Mouse (Mus musculus): Measurements from ENCODE around the gene Ugt1a6b.
"Not testable (repeated sequence)": the region's sequence is repeated elsewhere in the genome, so short reads cannot be mapped to it uniquely, and the experiment has no call there.

Gene Ugt1a6b

DNA sequence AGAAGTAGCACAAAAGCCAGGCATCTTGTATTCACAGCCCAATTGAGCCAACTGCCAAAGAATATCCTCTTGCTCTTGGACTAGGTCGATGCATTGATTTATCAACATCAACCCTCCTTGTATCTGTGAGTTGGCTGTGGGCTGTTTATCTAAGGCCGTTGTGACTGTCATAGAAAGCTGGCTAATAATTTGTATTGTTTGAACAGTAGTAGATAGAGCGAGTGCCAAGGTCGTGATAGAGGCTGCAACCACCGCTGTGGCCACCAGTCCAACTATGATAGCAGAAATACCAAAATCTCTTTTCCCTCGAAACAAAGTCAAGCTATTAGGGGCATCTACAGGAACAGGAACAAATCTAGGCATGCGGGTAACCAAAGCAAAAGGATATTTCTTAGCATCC lies 69.1 kb downstream of the Ugt1a6b start:
- CTCF ChIA-PET, POLR2A ChIA-PET: not testable (repeated sequence)

DNA sequence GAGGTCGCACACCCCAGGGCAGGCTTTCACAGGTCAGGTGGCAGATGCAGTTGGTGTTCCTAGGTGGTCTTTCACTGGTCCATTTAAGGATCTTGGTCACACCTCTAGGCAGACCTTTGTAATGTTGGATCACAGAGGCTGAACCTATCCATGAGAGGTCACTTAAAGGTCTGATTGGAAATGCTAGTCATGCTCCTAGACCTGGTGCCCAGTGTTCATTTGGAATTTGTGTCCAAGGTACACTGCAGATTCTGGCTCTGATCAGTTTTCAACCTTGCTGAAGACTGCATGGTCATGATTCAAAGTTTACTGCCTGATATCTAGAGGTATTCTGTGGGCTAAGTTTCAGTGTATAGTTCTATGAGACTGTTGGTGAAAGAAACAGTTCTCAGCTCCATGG lies 76.6 kb downstream of the Ugt1a6b start:
- CTCF ChIA-PET: no interaction called here
- POLR2A ChIA-PET: no interaction called here

DNA sequence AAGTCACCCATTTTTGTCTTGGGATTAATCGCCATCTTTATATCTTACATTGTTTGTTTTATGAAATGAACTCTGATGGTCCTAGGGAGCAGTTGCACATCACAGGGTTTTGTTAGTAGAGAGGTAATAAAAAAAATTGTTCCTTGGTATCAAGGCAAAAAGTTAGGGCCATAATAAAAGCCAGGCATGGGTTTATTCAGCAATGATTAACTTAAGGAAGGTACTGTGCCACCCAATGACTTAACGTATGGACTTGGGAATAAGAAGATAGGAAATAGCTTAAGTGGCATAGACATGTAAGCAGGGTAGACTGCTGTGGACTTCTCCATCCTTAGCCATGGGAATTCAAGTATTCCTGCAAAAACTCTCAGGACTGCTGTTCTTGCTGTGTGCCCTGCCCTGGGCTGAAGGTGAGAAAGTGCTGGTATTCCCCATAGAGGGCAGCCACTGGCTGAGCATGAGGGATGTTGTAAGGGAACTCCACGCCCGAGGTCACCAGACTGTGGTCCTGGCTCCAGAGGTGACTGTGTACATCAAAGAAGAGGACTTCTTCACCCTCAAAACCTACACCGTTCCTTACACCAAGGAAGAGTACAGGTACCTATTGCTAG lies 83.4 kb downstream of the Ugt1a6b start:
- ChIA-PET POLR2A (no interaction called here), CTCF (no interaction called here)

DNA sequence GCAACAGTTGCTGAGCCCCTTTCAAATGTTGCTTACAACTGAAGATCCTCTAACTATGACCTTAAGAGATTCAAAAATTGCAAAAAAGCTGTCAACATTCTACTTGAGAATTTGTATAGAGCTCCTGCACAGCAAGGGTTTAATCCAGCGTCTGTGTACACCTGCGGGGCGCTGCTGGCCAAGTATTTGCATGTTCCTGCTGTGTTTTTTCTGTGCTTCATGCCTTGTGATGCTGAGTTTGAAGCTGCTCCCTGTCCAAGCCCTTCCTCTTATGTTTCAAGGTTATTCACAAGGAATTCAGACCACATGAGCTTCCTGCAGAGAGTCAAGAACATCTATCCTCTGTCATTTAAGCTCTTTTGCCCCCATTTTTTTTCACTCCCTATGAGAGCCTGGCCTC lies 89.1 kb downstream of the Ugt1a6b start:
- CTCF ChIA-PET: no interaction called here
- POLR2A ChIA-PET: no interaction called here

DNA sequence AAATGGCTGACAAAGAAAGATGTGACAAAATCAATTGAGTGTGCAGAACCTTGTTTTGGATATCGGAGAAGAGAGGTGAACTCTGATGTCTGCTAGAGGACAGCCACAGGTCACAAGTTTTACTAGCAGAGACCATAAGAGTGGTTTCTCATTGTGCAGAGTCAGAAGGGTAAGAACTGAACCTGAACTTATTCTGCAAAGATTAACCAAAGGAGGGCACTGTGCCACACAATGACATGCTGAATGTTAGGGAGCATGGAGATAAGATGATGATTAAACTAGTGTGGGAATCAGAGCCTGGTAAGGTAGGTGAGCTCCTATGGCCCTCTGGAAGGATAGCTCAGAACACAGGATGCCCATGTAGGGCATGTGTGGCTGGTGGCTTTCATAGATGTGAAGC lies 92.6 kb downstream of the Ugt1a6b start:
- POLR2A ChIA-PET: interaction anchor here in 1 of 4 experiments (0.6 to 1.0 kb wide), 2 partner anchors 63 to 388 kb away, joined by 3 read pairs; no protein-coding TSS in a partner anchor
- CTCF ChIA-PET: no interaction called here

DNA sequence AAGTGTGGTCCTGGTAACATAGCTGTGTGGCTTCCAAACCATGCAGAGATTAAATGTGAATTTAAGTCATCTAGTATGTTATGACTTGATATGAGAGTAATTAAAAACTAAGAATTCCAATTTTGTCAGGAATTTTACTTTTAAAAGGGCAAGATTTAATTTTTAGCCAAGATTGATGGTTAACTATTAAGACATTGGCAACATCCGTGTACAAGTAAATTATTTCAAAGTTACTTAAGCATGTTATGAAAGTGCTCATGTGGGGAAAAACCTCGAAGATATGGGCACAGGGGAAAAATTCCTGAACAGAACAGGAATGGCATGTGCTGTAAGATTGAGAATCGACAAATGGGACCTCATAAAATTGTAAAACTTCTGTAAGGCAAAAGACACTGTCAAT lies 94.4 kb downstream of the Ugt1a6b start:
- CTCF ChIA-PET: no interaction called here
- POLR2A ChIA-PET: no interaction called here

DNA sequence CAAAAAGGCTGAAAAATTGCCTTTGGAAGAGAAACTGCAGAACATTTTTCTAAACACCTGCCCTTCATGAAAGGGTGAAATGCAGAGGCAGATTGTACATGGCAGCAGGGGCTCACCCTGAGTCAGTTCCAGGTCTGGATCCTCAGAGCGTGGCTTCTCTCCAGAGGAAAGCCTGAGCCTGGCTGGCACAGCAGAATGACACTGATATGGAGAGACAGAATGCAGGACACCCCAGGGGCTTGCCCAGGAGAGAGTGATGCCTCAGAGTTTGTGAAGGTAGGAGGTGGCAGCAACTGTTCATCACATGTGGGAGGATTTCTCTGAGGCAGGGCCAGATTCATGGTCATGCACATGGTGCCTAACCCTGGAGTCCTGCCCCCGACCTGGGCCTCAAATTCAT lies 96.9 kb downstream of the Ugt1a6b start:
- ChIA-PET CTCF (no interaction called here), POLR2A (no interaction called here)

DNA sequence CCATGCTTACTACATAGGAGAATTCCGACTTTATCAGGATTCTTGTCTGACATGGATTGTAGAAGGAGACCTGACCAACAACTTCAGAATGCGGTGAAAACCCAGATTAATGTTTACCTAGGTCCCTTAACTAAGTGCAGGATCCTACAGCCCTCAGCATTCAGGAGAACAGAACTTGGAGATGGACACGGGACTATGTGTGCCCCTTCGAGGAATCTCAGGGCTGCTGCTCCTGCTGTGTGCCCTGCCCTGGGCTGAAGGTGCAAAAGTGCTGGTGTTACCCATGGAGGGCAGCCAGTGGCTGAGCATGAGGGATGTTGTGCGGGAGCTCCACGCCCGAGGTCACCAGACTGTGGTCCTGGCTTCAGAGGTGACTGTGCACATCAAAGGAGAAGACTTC lies 97.4 kb downstream of the Ugt1a6b start, which contains the start of gene Ugt1a2:
TSS of gene Ugt1a2 (plus strand) at position 146 of the 400 bp plus-strand sequence.
- ChIA-PET POLR2A (no interaction called here), CTCF (no interaction called here)

DNA sequence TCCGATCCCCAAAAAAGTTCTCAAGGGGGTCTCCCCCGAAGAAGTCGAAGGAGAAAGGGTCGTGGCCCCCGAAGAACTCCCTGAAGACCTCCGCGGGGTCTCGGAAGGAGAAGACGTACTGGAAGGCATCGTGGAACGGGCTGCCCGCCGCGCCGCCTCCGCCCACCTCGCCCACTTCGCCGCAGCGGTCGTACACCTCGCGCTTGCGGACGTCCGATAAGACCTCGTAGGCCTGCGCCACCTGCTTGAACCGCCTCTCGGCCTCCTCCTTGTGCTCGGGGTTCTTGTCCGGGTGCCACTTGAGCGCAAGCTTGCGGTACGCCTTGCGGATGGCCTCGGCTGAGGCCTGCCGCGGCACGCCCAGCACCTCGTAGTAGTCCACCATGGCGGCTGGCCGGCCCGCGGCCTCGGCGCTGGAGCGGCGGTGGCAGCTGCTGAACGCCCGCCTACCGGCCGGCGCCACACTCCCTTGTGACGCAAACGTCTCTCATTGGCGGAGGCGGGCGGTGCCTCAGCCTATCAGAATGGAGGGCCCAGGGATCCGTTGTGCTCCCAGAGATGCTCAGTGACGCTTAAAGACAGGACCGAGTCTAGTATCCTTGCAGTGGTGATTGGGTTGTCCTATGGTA lies 102.4 kb downstream of the Ugt1a6b start, which contains the start of gene Dnajb3:
TSS of gene Dnajb3 (minus strand) at position 489 of the 629 bp plus-strand sequence.
- ChIA-PET CTCF (no interaction called here), POLR2A (no interaction called here)

DNA sequence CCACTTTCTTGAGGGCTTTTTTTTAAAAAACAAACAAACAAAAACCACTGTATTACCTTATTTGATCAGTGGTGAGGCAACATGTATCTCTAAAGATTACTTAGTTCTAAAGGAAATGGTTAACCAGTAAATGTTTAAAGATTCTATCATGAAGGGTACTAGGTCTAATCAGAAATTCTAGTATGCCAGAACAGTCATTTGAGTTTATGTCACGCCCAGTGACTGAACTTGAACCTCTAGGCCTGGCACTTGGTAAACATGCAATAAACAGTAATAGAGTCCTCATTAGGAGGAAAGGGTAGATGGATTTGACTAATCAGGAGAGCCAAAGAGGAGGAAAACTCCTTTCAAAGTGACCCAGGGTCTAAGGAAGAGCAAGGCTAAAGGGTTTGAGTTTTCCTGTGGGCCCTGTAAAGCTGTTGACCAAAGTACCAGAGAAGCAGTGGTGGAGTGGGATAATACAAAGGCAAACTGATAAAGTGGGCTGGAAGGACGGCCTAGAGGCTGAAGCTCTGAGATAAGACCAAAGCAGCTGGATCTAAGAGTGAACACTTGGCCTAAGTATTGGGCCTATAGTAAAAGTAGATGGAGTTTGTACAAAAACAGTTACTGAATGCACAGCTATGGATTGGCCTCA lies 103.9 kb downstream of the Ugt1a6b start:
- ChIA-PET CTCF (no interaction called here), POLR2A (no interaction called here)

DNA sequence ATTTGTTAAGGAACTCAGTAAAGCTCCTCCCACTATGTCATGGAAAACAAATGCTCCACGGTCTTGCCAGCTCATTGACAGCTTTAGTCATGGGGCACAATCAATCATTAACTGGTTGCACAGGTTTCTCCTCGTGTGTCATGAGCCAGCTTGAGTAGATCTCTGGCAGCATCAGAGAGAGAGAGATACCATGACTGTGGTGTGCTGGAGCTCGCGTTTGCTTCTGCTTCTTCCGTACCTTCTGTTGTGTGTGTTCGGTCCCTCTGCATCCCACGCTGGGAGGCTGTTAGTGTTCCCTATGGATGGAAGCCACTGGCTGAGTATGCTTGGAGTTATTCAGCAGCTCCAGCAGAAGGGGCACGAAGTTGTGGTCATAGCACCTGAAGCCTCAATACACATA lies 108.8 kb downstream of the Ugt1a6b start, which contains the start of gene Ugt1a1:
TSS of gene Ugt1a1 (plus strand) at position 148 of the 400 bp plus-strand sequence.
- CTCF ChIA-PET: interaction anchor here in 2 of 4 experiments (1.6 to 2.5 kb wide), 2 partner anchors 74 kb away, joined by 4 to 12 read pairs; no protein-coding TSS in a partner anchor
- POLR2A ChIA-PET: interaction anchor here in 1 of 4 experiments (1.1 to 1.6 kb wide), 3 partner anchors 12 to 66 kb away, joined by 3 to 4 read pairs (median 4); no protein-coding TSS in a partner anchor

DNA sequence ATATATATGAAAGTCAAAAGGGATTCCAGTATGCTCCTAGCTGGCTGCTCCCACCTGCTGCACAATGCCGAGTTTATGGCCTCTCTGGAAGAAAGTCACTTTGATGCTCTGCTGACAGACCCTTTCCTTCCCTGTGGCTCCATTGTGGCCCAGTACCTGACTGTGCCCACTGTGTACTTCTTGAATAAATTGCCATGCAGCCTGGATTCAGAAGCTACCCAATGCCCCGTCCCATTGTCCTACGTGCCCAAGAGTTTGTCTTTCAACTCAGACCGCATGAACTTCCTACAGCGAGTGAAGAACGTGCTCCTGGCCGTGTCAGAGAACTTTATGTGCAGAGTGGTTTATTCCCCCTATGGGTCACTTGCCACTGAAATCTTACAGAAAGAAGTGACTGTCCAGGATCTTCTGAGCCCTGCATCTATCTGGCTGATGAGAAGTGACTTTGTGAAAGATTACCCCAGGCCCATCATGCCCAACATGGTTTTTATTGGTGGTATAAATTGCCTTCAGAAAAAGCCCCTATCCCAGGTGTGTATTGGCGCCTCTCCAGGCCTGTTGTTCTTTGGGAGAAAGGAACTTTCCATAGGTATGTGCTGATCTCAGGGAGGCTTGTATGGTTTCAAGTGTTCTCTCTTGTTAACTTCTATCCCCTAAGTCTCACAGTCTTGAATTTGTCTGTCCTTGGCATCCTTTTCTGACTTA lies 109.4 kb downstream of the Ugt1a6b start:
- ChIA-PET POLR2A (interaction anchor here in 1 of 4 experiments (1.1 to 1.6 kb wide), 3 partner anchors 12 to 66 kb away, joined by 3 to 4 read pairs (median 4); no protein-coding TSS in a partner anchor), CTCF (interaction anchor here in 3 of 4 experiments (1.0 to 2.5 kb wide), 4 partner anchors 73 to 77 kb away, joined by 4 to 12 read pairs (median 5); no protein-coding TSS in a partner anchor)

DNA sequence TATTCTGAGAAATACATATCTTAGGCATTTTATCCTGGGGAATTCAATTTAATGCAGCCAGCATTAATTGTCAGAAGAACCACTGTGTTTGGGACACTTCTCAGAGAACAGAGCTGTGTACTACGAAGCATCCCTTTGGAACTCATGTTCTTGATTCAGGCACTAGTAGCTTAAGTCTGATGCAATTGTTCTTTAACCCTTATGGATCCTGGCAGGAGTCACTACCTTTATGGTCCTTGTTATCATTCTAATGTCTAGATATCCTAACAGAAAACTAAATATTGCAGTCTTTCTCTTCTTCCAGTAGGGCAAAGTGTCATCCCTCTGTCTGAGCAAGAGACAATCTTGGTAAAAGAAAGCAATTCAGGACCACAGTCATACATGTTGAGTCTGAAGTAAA lies 110.0 kb downstream of the Ugt1a6b start:
- ChIA-PET POLR2A (interaction anchor here in 1 of 4 experiments (1.6 kb wide), 1 partner anchor 11 kb away, joined by 3 read pairs; no protein-coding TSS in a partner anchor), CTCF (interaction anchor here in 3 of 4 experiments (0.6 to 2.5 kb wide), 4 partner anchors 73 to 1611 kb away, joined by 3 to 12 read pairs (median 5); no protein-coding TSS in a partner anchor)

DNA sequence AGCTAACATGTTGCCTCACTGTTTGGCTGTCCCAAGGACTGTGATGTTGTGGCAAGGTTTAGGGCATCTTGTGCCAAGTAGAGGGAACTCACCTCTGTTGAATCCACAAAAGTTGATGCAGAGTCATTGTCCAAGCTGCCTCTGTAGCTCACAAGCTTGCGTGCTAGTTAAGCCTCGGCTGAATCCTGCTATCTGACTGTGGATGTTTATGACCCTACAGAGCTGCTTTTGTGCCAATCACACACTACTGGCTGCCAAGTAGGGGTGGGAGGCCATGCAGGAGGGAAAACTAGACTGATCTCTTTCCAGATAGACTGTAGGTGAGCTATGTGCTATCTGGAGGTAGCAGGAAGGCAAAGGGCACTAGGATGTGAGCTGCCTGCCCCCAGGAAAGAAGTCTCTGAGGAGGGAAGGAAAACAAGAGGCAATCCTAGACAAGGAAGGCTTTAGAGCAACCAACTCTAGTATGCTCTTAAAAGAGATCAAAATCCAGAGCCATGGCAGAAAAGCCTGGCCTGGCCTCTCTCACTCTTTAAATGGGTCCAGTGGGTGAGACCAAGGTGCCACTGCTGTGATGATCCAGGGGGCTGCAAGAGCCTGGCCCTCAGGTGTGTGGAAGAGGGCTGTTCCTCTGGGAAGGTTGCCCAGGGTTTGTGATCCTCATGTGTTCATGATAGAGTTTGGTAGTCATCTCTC lies 110.9 kb downstream of the Ugt1a6b start:
- POLR2A ChIA-PET: no interaction called here
- CTCF ChIA-PET: interaction anchor here in 3 of 4 experiments (0.6 to 2.5 kb wide), 5 partner anchors 72 to 1610 kb away, joined by 3 to 12 read pairs (median 5); no protein-coding TSS in a partner anchor

DNA sequence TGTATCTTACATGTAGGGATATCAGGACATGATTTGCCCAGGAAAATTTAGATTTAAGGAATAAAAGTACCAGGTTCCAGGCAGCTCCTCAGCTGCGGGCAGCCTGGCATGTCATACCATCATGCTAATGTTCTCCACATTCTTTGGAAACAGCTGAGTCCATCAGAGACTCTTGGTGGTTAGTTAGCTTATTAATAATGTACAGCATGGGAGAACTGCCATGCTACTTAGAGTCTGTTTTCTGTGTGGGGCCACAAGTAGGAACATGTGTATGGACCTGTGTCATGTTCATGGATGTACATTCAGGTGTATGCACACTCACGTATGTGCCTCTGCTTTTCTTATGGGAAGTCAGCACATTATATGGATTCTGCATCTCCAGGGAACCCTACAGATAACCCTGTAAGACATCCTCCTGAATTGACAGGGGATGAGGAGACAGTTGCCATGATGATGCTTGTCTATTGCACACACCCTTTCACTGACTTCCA lies 111.5 kb downstream of the Ugt1a6b start:
- CTCF ChIA-PET: interaction anchor here in 1 of 4 experiments (0.6 kb wide), 1 partner anchor 73 kb away, joined by 3 read pairs; no protein-coding TSS in a partner anchor
- POLR2A ChIA-PET: no interaction called here

DNA sequence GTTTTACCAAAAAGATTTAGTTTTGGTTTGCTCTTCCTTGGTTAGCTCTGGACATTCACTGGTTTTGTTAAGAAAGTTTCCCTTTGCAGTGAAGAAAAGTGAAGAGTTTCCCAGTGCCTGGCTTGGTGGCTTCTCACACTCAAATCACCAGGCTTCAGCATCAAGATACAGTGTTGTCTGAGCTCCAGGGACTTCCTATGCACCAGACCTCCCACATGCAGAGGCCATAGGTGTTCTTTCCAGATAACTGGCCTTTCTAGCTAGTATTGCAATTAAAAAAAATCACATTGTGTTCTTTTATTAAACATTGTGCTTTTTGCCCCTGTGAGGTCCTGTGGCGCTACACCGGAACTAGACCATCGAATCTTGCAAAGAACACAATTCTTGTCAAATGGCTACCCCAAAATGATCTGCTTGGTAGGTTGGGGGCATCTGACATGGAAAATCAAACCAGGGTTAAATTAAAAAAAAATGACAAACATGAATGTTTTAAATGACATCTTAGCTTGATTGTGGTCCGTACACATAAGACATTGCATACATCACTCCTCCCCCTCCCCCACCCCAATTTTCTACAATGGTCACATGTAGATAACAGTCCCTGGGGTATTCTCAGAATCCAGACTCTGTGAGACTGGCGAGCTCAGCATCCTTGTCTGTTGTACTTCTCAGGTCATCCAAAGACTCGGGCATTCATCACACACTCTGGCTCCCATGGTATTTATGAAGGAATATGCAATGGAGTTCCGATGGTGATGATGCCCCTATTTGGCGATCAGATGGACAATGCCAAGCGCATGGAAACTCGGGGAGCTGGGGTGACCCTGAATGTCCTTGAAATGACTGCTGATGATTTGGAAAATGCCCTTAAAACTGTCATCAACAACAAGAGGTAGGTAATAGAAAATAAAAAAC lies 112.7 kb downstream of the Ugt1a6b start:
- ChIA-PET POLR2A (no interaction called here), CTCF (no interaction called here)

DNA sequence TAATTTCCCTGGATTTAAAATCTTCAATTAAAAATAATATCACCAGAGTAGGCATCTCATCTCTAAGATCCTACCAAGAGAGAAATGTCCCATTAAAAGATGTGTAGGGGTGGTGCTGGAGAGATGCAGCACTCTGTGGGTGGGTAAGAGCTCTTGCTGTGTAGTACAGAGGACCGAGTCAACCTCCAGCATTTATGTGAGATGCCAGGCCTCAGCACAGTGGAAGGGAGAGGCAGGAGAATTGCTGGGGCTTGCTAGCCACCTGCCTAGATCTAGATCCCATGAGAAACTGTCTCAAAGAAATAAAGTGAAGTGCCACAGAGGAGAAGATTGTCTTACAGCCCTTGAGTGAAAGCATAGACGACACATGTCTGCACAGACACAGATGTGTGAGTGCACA lies 113.5 kb downstream of the Ugt1a6b start:
- ChIA-PET POLR2A (no interaction called here), CTCF (no interaction called here)

DNA sequence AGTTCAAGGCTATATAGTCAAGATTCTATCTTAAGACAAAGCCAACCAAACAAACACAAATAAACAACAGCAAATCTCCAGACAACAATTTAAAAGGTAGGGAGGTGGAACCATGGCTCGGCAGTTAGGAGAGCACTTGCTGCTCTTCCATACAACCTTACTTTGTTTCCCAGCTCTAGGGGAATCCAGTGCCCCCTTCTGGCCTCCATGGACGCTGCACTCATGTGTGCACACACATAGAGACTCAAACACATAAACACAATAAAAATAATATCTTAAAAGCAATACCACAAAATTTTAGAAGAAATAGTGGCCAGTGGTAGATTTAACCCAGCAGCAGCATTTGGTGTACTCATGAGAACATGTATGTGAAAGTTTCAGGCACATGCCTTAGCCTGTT lies 114.1 kb downstream of the Ugt1a6b start:
- ChIA-PET CTCF (interaction anchor here in 1 of 4 experiments (1.0 kb wide), 1 partner anchor 60 kb away, joined by 4 read pairs; the partner anchor contains the start of genes Hjurp and Trpm8), POLR2A (no interaction called here)

All from embryonic stem cell, embryonic (primary cell).